In the genomic region with DNA sequence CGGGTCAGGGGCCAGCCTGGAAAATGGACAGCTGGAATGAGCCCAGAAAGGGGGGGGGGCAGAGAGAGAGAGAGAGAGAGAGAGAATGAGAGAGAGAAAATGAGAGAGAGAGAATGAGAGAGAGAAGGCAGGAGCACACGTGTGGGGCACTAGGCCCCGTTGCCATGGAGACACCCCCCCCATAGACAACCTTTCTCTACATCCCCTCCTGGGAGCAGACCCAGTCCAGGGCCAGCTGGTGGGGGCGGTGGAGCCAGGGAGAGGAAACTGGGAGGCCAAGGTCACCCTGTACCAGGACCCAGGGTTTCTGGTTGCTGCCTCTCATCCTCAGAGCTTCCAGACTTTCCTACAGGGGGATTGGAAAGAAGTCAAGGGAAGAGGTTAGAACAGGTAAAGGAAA, we compare ENCODE assay signal across 10 mouse cellular contexts. TPM values are rescaled to one million over a fixed set of nuclear protein-coding genes. Genes with fewer than 3 reads are reported as not detected.
DNase-seq lines count a peak whose midpoint lies in the region; ATAC-seq and TF ChIP-seq lines count a peak whose summit lies in the region.
"Had no signal": no experiment of that assay in that cellular context is flagged by ENCODE, and none has a peak within 500 bp of the region (broad histone marks: within the 10 kb centered on the region; RNA-seq: fewer than 3 reads in every experiment).

No protein-coding gene starts in this region.

- H3K4me2 ChIP-seq in lung, embryonic 14.5 days = peak overlapping the region; percentile 65
- H3K4me2 ChIP-seq in forebrain, postnatal 0 days (ENCODE audit: low read depth) = peak overlapping the region; percentile 83
- H3K4me2 ChIP-seq in midbrain, postnatal 0 days (ENCODE audit: low read depth, low read length, poor library complexity, severe bottlenecking) = peak overlapping the region; percentile 82

- H3K9ac ChIP-seq in lung, embryonic 14.5 days = no peak overlapping the region
- H3K9ac ChIP-seq in forebrain, postnatal 0 days = peak overlapping the region; percentile 76
- H3K9ac ChIP-seq in midbrain, postnatal 0 days (replicated peaks; ENCODE audit: low read length, poor library complexity, severe bottlenecking) = peak overlapping the region; percentile 70; the same call in 1 of the 2 replicates

- no peak for ATAC-seq in lung, embryonic 14.5 days (ENCODE audit: insufficient read depth)
- ATAC-seq in forebrain, postnatal 0 days = peak; percentile 37
- peak; percentile 50; the same call in 1 of the 2 replicates for ATAC-seq in midbrain, postnatal 0 days (ENCODE audit: low FRiP score)

- no peak for TF ChIP-seq CTCF in lung, embryonic 14.5 days (IDR thresholded peaks at IDR 0.05; ENCODE audit: low read depth)
- no peak for TF ChIP-seq CTCF in forebrain, postnatal 0 days (IDR thresholded peaks at IDR 0.05; ENCODE audit: low read depth)
- TF ChIP-seq CTCF in midbrain, postnatal 0 days (IDR thresholded peaks at IDR 0.05) = no peak

- no peak for DNase-seq in lung, embryonic 14.5 days
- no peak for DNase-seq in lung, postnatal 25 days (ENCODE audit: low spot score)
- peak; percentile 14 to 27 for DNase-seq in cerebellum, postnatal 36 days
- peak; percentile 41 for DNase-seq in forebrain, postnatal 0 days
- peak; percentile 44 for DNase-seq in midbrain, postnatal 0 days (ENCODE audit: low spot score)
- DNase-seq in T-cell, adult 2 months (ENCODE audit: low spot score) = no peak
- DNase-seq in lung, postnatal 10 days = no peak
- DNase-seq: spleen, adult 18-20 months had no signal

- no peak overlapping the region for H3K27ac ChIP-seq in lung, embryonic 14.5 days (ENCODE audit: low read depth)
- peak overlapping the region; percentile 78; the same call in 1 of the 2 replicates for H3K27ac ChIP-seq in forebrain, postnatal 0 days (ENCODE audit: low read depth, low read length)
- H3K27ac ChIP-seq in midbrain, postnatal 0 days (ENCODE audit: low read depth, low read length) = 0 out of 2 replicates have a peak overlapping the region, but pooled peaks have one; percentile 52

- no peaks in the 10 kb centered on the region for H3K9me3 ChIP-seq in lung, embryonic 14.5 days (ENCODE audit: low read depth, low read length)
- H3K9me3 ChIP-seq in forebrain, postnatal 0 days (ENCODE audit: low read length) = no peaks in the 10 kb centered on the region
- H3K9me3 ChIP-seq in midbrain, postnatal 0 days (ENCODE audit: low read length) = no peaks in the 10 kb centered on the region

- H3K4me3 ChIP-seq in lung, embryonic 14.5 days (ENCODE audit: low read depth, low read length) = peak overlapping the region; percentile 28
- H3K4me3 ChIP-seq in forebrain, postnatal 0 days (ENCODE audit: low read depth, low read length) = peak overlapping the region; percentile 49
- H3K4me3 ChIP-seq in midbrain, postnatal 0 days (ENCODE audit: low read depth, low read length) = peak overlapping the region; percentile 54

- H3K4me1 ChIP-seq in lung, embryonic 14.5 days (ENCODE audit: insufficient read depth) = peaks cover 3% of the 10 kb centered on the region; the same call in 1 of the 2 replicates
- peaks cover 16% of the 10 kb centered on the region for H3K4me1 ChIP-seq in forebrain, postnatal 0 days (ENCODE audit: insufficient read depth)
- H3K4me1 ChIP-seq in midbrain, postnatal 0 days (ENCODE audit: insufficient read depth, low read length) = peaks cover 11% of the 10 kb centered on the region; the same call in 1 of the 2 replicates

- 15% methylated on average over 4 of the region's 4 CpGs for WGBS in lung, embryonic 14.5 days
- 13% methylated on average over 4 of the region's 4 CpGs for WGBS in forebrain, postnatal 0 days
- 10% methylated on average over 3 of the region's 4 CpGs for WGBS in midbrain, postnatal 0 days

- H3K36me3 ChIP-seq in lung, embryonic 14.5 days (ENCODE audit: insufficient read depth) = no peaks in the 10 kb centered on the region
- 0 out of 2 replicates have a peak, but pooled peaks cover 7% of the 10 kb centered on the region for H3K36me3 ChIP-seq in forebrain, postnatal 0 days (ENCODE audit: insufficient read depth)
- H3K36me3 ChIP-seq in midbrain, postnatal 0 days (ENCODE audit: insufficient read depth, low read length) = peaks cover 2% of the 10 kb centered on the region; the same call in 1 of the 2 replicates

- H3K27me3 ChIP-seq in lung, embryonic 14.5 days (ENCODE audit: insufficient read depth, low read length) = no peaks in the 10 kb centered on the region
- H3K27me3 ChIP-seq in forebrain, postnatal 0 days (ENCODE audit: insufficient read depth, low read length) = no peaks in the 10 kb centered on the region
- no peaks in the 10 kb centered on the region for H3K27me3 ChIP-seq in midbrain, postnatal 0 days (ENCODE audit: insufficient read depth, low read length)

RNA-seq across cellular contexts. Expression of a gene that starts 1.3 kb away (rescaled TPM):
- polyA plus RNA-seq in lung, embryonic 14.5 days (2014; fragmentation: Nextera tagmentation; extraction: Ambion mirVana) = 2.9 and 4.8 TPM in 2 replicates
- total RNA-seq in forebrain, postnatal 0 days (2014; rRNA removed) = 41.5 and 42.2 TPM in 2 replicates
- polyA plus RNA-seq in forebrain, postnatal 0 days (2015; fragmentation: Nextera tagmentation; extraction: Ambion mirVana) = 16.5 and 17.8 TPM in 2 replicates
- total RNA-seq in midbrain, postnatal 0 days (2014; rRNA removed) = 44.0 and 59.0 TPM in 2 replicates
- 20.8 and 21.4 TPM in 2 replicates for polyA plus RNA-seq in midbrain, postnatal 0 days (2015; fragmentation: Nextera tagmentation; extraction: Ambion mirVana)
- total RNA-seq: gastrocnemius, adult 8-10 months; liver, adult 2 months had no signal
- polyA plus RNA-seq: liver, adult 2 months had no signal

RNA-seq across cellular contexts. Expression of a gene that starts 32.2 kb away (rescaled TPM):
- polyA plus RNA-seq in lung, embryonic 14.5 days (2014; fragmentation: Nextera tagmentation; extraction: Ambion mirVana) = not detected in 2 replicates
- 0.15 and 0.38 TPM in 2 replicates for total RNA-seq in forebrain, postnatal 0 days (2014; rRNA removed)
- 0.35 and 0.43 TPM in 2 replicates for polyA plus RNA-seq in forebrain, postnatal 0 days (2015; fragmentation: Nextera tagmentation; extraction: Ambion mirVana)
- total RNA-seq in midbrain, postnatal 0 days (2014; rRNA removed) = not detected in 2 replicates
- 0.20 TPM in 1 of 2 replicates, not detected in the other for polyA plus RNA-seq in midbrain, postnatal 0 days (2015; fragmentation: Nextera tagmentation; extraction: Ambion mirVana)
- polyA plus RNA-seq: liver, adult 2 months had no signal

RNA-seq across cellular contexts. Expression of a gene that starts 59.1 kb away (rescaled TPM):
- 1.2 and 1.5 TPM in 2 replicates for polyA plus RNA-seq in lung, embryonic 14.5 days (2014; fragmentation: Nextera tagmentation; extraction: Ambion mirVana)
- 73.4 and 78.9 TPM in 2 replicates for total RNA-seq in forebrain, postnatal 0 days (2014; rRNA removed)
- 2.3 and 2.5 TPM in 2 replicates for polyA plus RNA-seq in forebrain, postnatal 0 days (2015; fragmentation: Nextera tagmentation; extraction: Ambion mirVana)
- total RNA-seq in midbrain, postnatal 0 days (2014; rRNA removed) = 78.5 and 115 TPM in 2 replicates
- polyA plus RNA-seq in midbrain, postnatal 0 days (2015; fragmentation: Nextera tagmentation; extraction: Ambion mirVana) = 2.9 and 3.7 TPM in 2 replicates

Comparison
In these comparisons a context has a peak if more than half of its experiments do, and no peak if none do; other contexts are left out.
1. DNase-seq: peak in cerebellum, postnatal 36 days (2 of 2), forebrain, postnatal 0 days (single experiment) and midbrain, postnatal 0 days (single experiment); none in lung, embryonic 14.5 days (single experiment), lung, postnatal 25 days (single experiment), T-cell, adult 2 months (single experiment) and lung, postnatal 10 days (single experiment).
2. Peak in every context shown above with its lines, with median percentiles within 50 percentile points of each other: H3K4me2 ChIP-seq and H3K4me3 ChIP-seq.